ENCODE assay signal across 12 mouse cellular contexts in genomic region chr16:92899704-92900103, GRCm38 (mm10).
"Had no signal": no experiment of that assay in that cellular context is flagged by ENCODE, and none has a peak within 500 bp of the region (broad histone marks: within the 10 kb centered on the region; RNA-seq: fewer than 3 reads in every experiment).

No protein-coding gene starts in this region.

- ATAC-seq: liver, postnatal 0 days; lung, postnatal 0 days; midbrain, embryonic 15.5 days had no signal

- DNase-seq: kidney, adult 2 months; kidney, postnatal 25 days; liver, postnatal 0 days; lung, embryonic 14.5 days; right cerebral cortex, adult 18-20 months; right cerebral cortex, postnatal 25 days; spleen, adult 18-20 months; thymus, adult 18-20 months; thymus, postnatal 14 days; thymus, postnatal 4 days had no signal
